Mouse (Mus musculus) erythroid progenitor cell, adult 5-6 weeks (primary cell): ENCODE measurements around the gene Thap7. TPM values are rescaled to one million over a fixed set of nuclear protein-coding genes. Genes with fewer than 3 reads are reported as not detected.
"Not testable (repeated sequence)": the region's sequence is repeated elsewhere in the genome, so short reads cannot be mapped to it uniquely, and the experiment has no call there.

ENCODE experiments used
- ATAC-seq: replicated peaks from 2 replicates; pipeline ENCODE4 v1.8.0; 2016; ENCODE audit warnings: moderate number of reproducible peaks, mild to moderate bottlenecking, moderate TSS enrichment, inconsistent platforms; ENCODE audit not compliant: poor library complexity, low FRiP score, severe bottlenecking
- total RNA-seq, 2 experiments: library from RNA; stranded (forward) in 1 of 2; stranded (reverse) in 1 of 2; fragments of 150-400 nt in 1 of 2; fragments of 186-747, 209-891 nt in 1 of 2; gene quantifications; 2 replicates each; pipeline versions ENCODE4 v1.2.3 to v1.2.4; 2015 to 2017; ENCODE audit warnings: low replicate concordance in 2 of 2

Gene Thap7
- total RNA-seq (2015; ENCODE audit: low replicate concordance) (9.6 and 24.1 TPM in 2 replicates), total RNA-seq (2017; ENCODE audit: low replicate concordance) (10.8 and 16.3 TPM in 2 replicates)

DNA sequence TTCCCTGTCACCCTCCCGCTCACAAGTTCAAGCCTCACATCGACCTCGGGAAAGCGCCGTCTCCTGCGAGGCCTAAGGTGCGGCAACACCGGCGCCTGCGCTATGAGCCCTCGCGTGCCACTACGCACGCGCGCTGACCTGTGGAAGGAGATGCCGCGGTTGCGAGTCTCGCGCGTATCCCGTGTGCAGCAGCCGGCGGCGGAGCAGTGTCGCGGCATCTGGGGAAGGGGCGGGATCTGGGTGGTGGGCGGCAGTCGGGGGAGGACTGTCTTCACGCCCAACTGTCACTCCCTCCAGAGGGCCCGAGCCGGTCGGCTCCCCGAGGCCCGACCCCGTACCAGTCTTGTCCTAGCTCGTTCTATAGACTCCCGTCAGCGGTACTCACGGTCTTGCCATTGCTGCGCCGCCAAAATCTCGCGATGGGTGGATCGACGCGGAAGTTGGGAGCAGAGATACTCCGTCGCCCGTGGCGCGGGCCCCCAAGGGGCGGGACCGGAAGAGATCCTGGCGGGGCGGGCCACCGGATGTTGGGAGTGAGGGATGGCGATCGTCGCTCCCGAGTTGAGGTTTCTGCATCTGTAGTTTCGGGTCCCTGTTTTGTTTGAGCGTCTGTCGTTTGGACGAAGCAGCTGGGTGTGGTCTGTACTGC lies at the start of gene Thap7:
Thap7 (minus strand) TSS at position 497 of the 649 bp plus-strand sequence.
- ATAC-seq = peak; percentile 92

DNA sequence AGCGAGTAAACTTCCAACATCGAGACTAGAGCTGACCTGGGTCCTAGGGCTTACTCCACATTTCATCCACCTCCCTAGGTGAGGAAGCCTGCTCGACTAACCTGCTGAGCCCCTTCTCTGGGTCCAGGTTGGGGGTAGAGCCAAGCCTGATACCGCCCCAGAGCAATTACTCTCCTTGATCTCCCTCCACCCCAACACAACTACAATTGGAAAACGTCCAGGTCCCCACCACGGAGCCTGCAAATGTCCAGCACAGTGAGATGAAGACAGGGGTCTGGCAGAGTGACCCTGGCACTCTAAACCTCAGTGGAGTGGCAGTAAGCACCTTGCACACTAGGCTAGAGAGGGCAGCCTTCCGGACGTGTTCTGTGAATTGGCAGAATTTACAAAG lies 45.9 kb upstream of the Thap7 start:
- 0 out of 2 replicates have a peak, but pooled peaks have one; percentile 8 for ATAC-seq

DNA sequence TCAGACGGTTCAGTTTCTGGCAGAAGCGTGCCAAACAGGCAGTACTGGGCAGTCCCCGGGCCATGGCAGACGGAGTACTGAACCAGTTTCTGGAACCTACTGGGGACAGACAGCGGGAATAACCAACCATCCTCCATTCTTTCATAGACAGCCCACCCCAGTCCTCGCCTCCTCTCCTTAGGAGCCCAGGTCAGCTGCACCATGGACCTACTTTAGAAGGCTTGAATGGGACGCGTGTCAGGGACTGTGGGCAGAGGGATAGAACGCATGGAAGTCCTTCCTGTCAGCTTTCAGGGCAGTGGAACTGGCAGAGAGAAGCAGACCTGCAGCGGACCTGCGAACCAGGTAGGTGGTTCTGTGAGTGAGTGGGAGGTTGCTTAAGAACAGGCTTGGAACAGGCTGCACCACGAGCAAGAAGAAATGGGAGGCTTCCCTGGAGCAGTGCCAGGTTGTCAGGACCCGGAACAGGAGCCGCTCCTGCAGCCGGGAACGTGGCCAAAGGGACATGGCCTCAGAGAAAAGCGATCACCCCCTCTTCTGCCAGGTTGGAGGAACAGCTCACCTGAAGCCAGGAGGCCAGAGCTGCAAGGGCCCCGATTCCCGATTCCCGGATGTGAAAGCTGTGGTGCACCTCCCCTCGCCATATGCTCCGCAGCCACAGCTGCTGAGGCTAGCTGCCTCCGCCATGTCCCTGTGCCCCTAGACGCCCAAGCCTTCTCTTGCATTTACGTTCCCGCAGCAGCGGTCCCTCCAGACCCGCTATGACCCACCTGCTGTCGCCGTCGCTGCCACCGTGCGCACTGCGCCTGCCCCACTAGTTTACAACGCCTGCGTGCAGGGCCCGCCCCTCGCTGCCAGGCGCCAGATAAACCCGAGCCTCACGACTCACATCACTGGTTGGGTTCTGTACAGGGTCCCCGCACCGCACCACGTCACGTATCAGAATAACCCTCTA lies 45.2 kb upstream of the Thap7 start:
- ATAC-seq = peak; percentile 32; the same call in 1 of the 2 replicates

DNA sequence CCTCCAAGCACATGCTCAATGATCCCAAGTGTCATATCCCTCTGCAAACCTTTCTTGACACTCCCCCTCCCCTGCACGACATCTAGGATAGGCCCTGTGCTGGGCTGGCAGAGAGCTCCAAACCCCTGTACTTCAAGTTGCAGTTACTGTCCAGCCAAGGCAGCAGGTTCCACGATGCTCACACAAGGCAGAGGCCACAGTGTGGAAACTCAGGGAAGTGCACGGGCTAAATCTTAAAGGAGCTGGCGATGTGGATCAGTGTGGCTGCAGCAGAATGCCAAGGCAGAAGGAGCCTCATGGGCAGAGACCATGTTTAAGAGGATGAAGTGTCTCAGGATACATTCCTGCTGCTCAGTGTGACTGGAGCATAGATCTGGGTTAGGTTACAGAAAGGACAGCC lies 35.2 kb upstream of the Thap7 start:
- ATAC-seq = no peak

DNA sequence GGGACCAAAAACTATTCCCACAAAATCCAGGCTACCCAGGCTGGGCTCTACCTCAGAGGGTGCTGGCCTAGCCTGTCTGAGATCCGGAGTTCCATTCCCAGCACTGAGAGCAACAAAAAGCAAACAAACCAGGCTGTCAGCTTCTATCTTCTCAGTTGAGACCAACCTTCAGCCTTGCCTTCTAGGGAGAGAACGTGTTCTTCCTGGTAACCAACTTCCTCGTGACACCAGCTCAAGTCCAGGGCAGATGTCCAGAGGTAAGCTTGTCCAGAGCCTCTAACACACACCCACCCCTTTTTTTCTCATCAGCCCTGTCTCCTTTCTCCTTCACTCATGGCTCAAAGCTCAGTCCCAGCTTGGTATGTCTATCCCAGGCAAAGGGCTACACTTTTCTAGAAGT lies 33.8 kb upstream of the Thap7 start:
- ATAC-seq = no peak

DNA sequence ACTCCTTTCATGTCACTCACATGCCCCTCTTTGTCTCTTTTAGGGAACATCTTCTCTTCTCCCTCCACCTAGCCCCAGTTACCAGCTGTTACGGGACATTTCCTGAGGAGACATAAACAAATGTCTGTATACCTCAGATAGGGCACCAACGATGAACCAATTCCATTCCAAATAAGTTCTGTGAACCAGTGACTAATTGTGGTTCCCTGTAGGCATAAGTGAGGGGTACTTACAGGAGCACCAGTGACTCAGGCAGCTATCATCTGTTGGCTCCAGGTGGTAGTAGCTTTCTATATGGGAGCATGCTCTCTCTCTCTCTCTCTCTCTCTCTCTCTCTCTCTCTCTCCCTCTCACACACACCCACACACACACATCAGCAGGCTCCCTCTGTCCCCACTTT lies 33.3 kb upstream of the Thap7 start:
- ATAC-seq = no peak

DNA sequence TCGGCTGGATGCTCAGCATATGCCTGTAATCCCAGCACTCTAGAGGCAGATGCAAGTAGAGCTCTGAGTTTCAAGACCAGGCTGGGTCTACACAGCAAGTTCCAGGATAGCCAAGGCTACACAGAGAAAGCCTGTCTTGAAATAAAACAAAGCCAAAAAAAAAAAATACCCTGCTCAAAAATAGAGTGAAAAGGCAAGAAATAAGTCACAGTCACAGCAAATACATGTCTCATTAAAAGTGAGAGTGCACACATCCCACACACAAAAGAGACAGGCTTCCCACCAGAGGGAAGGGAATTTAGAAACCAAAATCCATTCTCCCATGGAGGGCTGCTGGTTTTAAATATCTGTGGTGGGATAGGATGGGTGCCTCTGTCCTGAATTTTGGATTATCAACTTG lies 32.6 kb upstream of the Thap7 start:
- ATAC-seq = no peak

DNA sequence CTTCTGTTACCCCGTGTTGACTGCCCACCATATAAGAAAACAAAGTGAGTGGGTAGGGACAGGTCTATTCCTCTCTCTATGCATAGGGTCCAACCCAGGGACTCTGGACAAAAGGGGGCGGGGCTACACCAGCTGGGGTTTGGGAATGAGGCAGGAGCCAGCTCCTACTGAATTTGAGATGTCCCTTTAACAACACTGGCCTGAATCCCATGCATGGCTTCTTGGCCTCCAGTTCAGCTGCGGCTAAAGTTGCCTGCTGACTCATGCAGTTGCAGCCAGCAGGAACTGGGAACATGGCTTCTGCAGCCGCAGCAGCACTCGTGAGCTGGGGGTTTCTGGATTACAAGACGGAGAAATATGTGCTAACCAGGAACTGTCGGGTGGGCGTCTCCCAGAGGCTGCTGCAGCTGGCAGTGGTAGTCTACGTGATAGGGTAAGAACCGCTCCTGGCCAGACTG lies 30.8 kb upstream of the Thap7 start, which contains the start of gene P2rx6:
P2rx6 (plus strand) TSS at position 135 of the 458 bp plus-strand sequence.
- no peak for ATAC-seq

DNA sequence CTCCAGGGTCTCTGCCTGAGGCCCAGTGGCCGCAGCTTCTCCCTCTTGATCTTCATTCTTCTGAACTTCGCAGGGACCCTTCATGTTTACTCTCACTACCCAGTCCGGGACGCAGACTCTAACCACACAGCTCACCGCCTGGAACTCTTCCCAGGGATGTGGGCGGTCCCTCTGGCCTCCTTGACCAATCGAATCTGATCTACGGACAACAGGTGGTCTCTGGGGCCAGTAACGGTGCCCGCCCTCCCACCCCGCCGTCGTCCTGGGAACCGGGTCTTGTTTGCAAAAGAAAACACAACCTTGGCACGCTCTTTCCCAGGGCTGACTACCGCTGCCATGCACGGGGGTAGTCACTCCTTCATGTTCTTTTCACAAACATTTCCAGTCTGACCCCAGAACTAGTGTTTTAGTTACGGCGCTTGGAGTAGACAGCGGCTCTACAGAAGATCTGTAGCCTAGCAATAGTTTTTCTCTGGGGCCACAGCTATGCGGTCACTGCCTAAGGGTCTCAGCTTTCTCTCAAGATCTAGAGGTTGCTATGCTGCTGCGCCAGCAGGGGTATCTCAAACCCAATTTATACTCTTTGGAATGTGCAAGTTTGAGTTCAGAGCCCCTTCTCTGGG lies 30.3 kb upstream of the Thap7 start, which contains the start of gene Lrrc74b:
Lrrc74b (minus strand) TSS at position 120 of the 623 bp plus-strand sequence.
- ATAC-seq = no peak

DNA sequence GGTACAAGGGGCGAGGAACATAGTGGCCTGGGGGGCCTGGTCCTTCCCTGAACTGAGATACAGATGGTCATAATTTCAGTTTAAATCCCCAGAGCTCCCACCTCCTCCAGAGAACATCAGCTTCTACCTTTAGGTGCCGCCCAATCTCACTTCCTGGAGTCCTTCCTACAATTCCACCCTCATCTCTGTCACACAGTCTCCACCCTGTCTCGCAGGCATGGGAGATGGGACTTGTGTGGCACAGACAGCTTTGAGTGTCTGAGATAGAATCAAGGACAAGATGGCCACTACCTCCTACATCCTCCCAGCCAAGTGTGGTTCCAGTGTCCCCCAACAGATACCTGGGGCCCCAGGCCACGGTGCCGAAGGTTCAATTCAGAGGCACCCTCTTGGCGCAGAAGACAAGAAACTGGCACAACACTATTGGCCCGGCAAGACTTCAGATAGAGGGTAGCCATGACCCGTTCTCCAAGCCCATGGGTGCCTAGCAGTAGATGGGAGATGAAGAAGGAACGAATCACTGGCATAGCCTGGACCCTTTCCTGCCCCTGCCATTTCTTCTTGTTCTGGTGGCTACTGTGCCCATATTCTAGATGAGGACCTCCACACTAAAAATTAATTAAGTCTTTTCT lies 28.6 kb upstream of the Thap7 start:
- no peak for ATAC-seq

DNA sequence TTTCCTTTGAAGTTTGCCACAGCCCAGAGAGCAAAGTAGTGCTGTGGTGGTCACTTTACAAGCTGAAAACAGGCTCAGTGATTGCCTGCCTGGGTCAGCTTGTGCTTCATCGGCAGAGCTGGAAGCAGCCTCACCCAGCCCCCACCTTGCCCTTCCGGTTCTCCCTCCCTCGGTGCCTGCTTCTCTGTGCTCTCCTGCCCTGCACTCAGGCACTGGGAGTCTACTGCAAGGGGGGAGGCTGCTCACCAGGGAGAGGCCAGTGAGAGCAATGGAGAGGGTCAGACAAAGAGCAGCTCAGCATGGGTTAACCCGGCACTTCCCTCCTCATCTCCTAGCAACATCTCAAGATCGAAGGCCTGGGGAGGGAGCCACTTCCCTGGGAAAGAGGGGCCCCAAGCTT lies 27.9 kb upstream of the Thap7 start:
- ATAC-seq = no peak

DNA sequence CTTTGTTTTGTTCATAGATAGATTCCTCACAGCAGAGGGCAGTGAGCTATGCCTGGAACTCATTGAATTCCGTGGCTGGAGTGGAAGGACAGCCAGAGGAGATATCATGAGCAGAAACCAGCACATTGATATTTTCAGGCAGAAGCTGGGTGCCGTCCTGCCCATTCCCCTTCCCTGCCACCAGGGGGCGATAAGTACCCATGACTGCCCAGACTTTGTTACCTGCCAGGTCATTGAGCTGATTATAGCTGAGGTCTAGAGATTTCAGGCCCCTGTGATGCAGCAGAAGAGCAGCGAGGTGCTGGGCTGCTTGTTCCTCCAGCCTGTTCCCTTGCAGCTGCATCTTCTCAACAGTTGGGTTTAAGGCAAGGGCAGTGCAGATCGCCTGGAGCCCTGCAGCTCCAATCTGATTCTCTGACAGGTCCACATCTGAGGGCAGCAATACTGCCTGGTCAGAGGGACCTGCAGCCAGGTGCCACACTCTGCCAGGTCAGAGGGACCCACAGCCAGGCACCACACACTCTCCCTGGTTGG lies 27.1 kb upstream of the Thap7 start:
- peak; percentile 64 for ATAC-seq

DNA sequence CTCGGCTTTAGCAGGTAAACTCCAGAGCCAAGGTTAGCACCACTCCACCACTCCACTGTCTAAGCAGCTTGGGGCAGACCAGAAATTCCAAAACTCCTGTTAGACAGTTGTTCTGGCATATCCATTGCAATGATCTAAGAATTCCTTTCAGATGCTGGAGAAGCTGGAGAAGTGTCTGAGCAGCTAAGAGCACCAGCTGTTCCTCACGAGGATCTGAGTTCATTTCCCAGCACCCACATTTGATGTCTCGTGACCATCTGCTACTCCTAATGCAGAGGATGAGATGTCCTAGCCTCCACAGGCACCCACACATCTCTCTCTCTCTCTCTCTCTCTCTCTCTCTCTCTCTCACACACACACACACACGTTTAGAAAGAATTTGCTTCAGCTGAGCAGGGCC lies 26.0 kb upstream of the Thap7 start:
- no peak for ATAC-seq

DNA sequence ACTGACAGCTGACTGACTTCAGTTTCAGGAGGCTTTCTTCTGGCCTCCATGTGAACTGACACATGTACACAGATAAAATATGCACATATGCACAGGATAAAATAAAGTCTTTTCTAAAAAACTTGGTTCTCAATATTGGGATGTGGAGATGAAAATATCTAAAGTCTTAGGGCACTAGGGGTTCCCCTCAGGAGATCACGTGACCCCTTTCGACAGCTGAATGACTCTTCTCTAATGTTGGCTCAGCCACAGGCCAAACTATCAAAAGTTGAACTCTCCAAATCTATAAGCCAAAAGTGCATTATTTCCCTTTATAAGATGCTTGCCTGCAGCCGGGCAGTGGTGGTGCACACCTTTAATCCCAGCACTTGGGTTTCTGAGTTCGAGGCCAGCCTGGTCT lies 25.2 kb upstream of the Thap7 start:
- no peak for ATAC-seq

DNA sequence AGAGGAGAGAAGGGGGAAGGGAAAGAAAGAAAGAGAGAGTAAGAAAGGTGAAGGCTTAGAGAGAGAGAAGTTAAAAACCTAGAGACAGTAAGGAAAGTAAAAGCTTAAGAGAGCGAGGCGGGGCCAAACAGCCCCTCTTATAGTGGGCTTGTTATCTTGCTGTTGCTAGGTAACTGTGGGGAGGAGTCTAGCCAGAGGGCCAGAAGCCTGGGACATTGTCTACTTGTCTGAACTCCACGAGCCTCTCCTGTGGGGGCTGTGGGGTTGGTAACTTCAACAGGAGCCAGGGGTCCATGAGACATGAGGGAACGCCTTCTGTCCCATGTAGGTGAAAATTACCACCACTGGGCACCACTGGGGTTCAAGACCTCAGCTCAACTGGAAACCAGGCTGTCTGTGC lies 23.8 kb upstream of the Thap7 start:
- ATAC-seq = not testable (repeated sequence)

DNA sequence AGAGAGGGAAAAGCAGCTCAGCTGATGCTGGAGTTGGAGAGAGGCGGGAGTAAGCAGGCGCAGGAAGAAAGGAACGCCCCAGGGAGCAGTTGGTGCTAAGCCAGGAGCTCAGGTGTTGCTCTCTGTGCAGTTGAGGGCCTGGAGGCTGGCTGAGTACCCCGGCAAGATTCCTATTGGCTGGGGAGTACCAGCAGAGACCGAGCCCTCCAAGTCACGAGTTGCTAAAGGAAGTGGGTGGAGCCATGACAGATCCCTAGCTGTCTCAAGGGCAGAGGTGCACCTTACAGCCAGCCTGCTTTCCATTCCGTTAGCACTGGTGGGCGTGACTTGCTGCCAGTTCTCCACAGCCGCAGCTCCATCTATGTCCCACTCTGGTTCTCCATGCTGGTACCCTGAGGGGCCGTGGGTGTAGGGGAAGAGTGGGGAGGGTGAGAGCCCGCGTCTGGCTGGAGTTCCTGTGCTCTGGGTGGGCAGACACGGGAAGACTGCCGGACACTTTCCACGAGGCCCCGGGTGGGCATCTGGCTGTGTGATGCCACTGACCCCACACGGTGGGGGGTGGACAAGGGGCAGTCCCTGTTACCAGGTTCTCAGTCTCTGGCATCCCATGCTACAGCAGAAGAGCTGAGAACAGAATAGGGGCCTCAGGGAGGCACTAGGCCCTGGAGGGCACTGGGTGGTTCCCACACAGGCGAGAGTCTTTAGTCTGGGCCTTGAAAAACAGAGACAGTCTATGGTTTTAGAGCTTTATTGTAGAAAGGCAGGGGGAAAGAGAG lies 23.2 kb upstream of the Thap7 start:
- peak; percentile 75 for ATAC-seq

DNA sequence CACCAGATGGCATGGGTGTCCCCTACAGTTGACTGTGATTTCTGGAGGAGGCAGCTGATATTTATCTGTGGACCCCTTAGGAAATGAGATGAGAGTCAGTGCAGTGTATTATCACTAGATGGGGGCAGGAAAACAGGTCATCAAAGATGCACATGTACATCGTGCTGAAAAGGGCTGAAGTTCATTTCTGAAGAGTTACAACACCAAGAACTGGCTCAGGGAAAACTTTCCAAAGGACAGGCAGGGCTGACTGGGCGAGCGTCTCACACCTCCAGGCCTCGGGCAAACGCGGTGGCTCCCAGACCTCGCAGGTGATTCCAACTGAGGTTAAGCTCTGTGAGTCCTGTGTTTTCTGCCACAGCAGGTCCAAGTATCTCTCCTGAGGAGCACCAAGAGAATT lies 21.9 kb upstream of the Thap7 start:
- ATAC-seq = no peak

DNA sequence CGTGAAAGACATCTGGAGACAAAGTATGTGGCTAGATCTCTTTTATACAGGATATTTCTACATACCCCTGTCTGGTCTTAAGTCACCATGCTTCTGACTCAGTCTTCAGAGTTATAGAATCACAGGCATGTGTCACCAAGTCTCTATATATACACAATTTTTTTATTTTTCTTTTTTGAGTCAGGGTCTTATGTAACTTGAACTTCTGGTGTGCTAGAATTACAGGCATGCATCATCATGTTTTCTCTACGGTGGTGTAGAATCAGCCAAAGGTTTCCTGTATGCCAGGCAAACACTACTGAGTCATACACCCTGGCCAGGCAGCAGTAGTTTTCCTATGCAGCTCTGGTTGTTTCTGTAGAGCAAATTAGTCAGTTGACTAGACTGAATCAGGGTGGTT lies 11.7 kb upstream of the Thap7 start:
- no peak for ATAC-seq

DNA sequence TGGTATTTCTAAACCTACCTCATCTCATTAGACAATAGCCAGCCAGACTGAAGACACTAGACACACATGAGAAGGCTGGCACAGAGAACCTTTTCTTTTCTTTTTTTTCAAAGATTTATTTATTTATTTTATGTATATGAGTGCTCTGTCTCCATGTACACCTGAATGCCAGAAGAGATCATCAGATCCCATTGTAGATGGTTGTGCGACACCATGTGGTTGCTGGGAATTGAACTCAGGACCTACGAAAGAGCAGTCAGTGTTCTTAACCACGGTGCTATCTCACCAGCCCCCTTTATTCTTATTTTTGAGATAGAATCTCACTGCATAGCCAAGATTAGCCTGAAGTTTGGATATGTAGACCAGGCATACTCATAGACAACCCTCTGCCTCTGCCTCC lies 5.6 kb upstream of the Thap7 start:
- ATAC-seq = no peak
